Mouse (Mus musculus) hindbrain, postnatal 0 days (tissue): ENCODE data around the gene Nxph1. TPM values are rescaled to one million over a fixed set of nuclear protein-coding genes. Genes with fewer than 3 reads are reported as not detected.

Source experiments
- ATAC-seq: fragments of 200-750 bp; cut with Nextera tagmentation; 2 replicates; pipeline ENCODE4 v1.8.0; 2017; ENCODE audit warnings: mild to moderate bottlenecking, moderate TSS enrichment, moderate library complexity
- DNase-seq: peaks from one replicate; pipeline ENCODE4 v3.0.0-alpha.2; 2015; ENCODE audit warnings: low spot score
- H3K27ac ChIP-seq: fragments of 300-500 bp; sonication (generic); 2 replicates; pipeline ENCODE4 v1.5.1; 2014; ENCODE audit warnings: mild to moderate bottlenecking
- H3K27me3 ChIP-seq: fragments of 300-500 bp; sonication (generic); 2 replicates; pipeline ENCODE4 v1.6.1; 2014; ENCODE audit warnings: low read length, mixed read lengths; ENCODE audit not compliant: insufficient read depth
- H3K36me3 ChIP-seq: fragments of 300-500 bp; sonication (generic); 2 replicates; pipeline ENCODE4 v1.6.1; 2014; ENCODE audit warnings: low read length, mixed read lengths; ENCODE audit not compliant: insufficient read depth
- H3K4me1 ChIP-seq: fragments of 300-500 bp; sonication (generic); 2 replicates; pipeline ENCODE4 v1.6.1; 2014; ENCODE audit warnings: antibody characterized with exemption, low read length, mixed read lengths; ENCODE audit not compliant: insufficient read depth
- H3K4me2 ChIP-seq: fragments of 300-500 bp; sonication (generic); 2 replicates; pipeline ENCODE4 v1.6.1; 2014; ENCODE audit warnings: low read depth, mild to moderate bottlenecking, low read length, moderate library complexity, mixed read lengths
- H3K4me3 ChIP-seq: fragments of 300-500 bp; sonication (generic); 2 replicates; pipeline ENCODE4 v1.5.1; 2014; ENCODE audit warnings: low read length
- H3K9ac ChIP-seq: fragments of 300-500 bp; sonication (generic); replicated peaks from 2 replicates; pipeline ENCODE4 v1.6.1; 2014; ENCODE audit warnings: mild to moderate bottlenecking, low read length, moderate library complexity, mixed read lengths
- H3K9me3 ChIP-seq: fragments of 300-500 bp; sonication (generic); 2 replicates; pipeline ENCODE4 v1.6.1; 2016; ENCODE audit warnings: low read length, mixed read lengths
- CTCF ChIP-seq: IDR thresholded peaks from 2 replicates; pipeline ENCODE4 v1.5.1; 2016; ENCODE audit warnings: antibody characterized with exemption, control low read depth, low read depth
- whole genome bisulfite sequencing: fragments of 180-500 bp; shearing (Covaris S2); extraction: QIAGEN DNeasy Blood & Tissue Kit; methylation state at CpG from one replicate; pipeline ENCODE4 v1.1.7; 2014; 5-methylcytosine and 5-hydroxymethylcytosine counted together
- polyA plus RNA-seq: library from polyadenylated mRNA; unstranded; fragments of >200 nt; fragmentation: Nextera tagmentation; extraction: Ambion mirVana; gene quantifications from 2 replicates; pipeline ENCODE4 v1.2.1, GENCODE M21; 2015
- total RNA-seq: library from RNA; depleted of rRNA; stranded (reverse); fragments of >200 nt; gene quantifications from 2 replicates; pipeline ENCODE4 v1.2.3, GENCODE M21; 2014

Gene Nxph1
- total and polyA plus RNA-seq, 2 experiments from 2014 or later, result 68.5 to 99.9 TPM

- ATAC-seq (no peak), DNase-seq (no peak)
- WGBS, result 41% methylated on average over 2 of the region's 2 CpGs
- TF ChIP-seq CTCF, result no peak
- H3K9me3 ChIP-seq, result no peaks in the 10 kb centered on the region
- H3K4me1 ChIP-seq, result no peaks in the 10 kb centered on the region
- H3K4me3 ChIP-seq, result no peak overlapping the region
- H3K4me2 ChIP-seq, result no peak overlapping the region
- no peak overlapping the region for H3K9ac ChIP-seq
- H3K27me3 ChIP-seq, result no peaks in the 10 kb centered on the region
- H3K27ac ChIP-seq, result no peak overlapping the region
- no peaks in the 10 kb centered on the region for H3K36me3 ChIP-seq
These were observed 98.6 kb downstream of the Nxph1 start for GRCm38 (mm10) chr6:9046815-9047214.

- ATAC-seq, result no peak
- TF ChIP-seq CTCF, result no peak
- Histone ChIP-seq H3K27ac (no peak overlapping the region), H3K36me3 (no peaks in the 10 kb centered on the region), H3K4me1 (no peaks in the 10 kb centered on the region), H3K4me3 (no peak overlapping the region), H3K27me3 (no peaks in the 10 kb centered on the region), H3K4me2 (no peak overlapping the region), H3K9ac (no peak overlapping the region), H3K9me3 (no peaks in the 10 kb centered on the region)
- DNase-seq, result no peak
- WGBS, result 92% methylated on average over 4 of the region's 4 CpGs
These were observed 113.3 kb downstream of the Nxph1 start for GRCm38 (mm10) chr6:9061261-9062105.

GRCm38 (mm10) chr6:9066435-9066834 lies 118.2 kb downstream of the Nxph1 start:
- no peak for ATAC-seq
- no peak overlapping the region for H3K4me2 ChIP-seq

GRCm38 (mm10) chr6:9069913-9070312 lies 121.7 kb downstream of the Nxph1 start:
- 63% methylated on average over 7 of the region's 7 CpGs for WGBS
- no peaks in the 10 kb centered on the region for H3K27me3 ChIP-seq
- H3K4me2 ChIP-seq, result no peak overlapping the region
- no peak overlapping the region for H3K27ac ChIP-seq
- no peak for TF ChIP-seq CTCF
- ATAC-seq (no peak), DNase-seq (no peak)
- no peak overlapping the region for H3K4me3 ChIP-seq
- no peaks in the 10 kb centered on the region for H3K4me1 ChIP-seq
- H3K36me3 ChIP-seq, result no peaks in the 10 kb centered on the region
- no peaks in the 10 kb centered on the region for H3K9me3 ChIP-seq
- H3K9ac ChIP-seq, result no peak overlapping the region

More at GRCm38 (mm10) chr6:9066435-9066834, 118.2 kb downstream of the Nxph1 start:
- Histone ChIP-seq H3K36me3 (no peaks in the 10 kb centered on the region), H3K4me3 (no peak overlapping the region), H3K27me3 (no peaks in the 10 kb centered on the region), H3K4me1 (no peaks in the 10 kb centered on the region), H3K9ac (no peak overlapping the region), H3K9me3 (no peaks in the 10 kb centered on the region), H3K27ac (no peak overlapping the region)
- no peak for TF ChIP-seq CTCF
- DNase-seq, result no peak
- 63% methylated on average over 3 of the region's 3 CpGs for WGBS

DNA sequence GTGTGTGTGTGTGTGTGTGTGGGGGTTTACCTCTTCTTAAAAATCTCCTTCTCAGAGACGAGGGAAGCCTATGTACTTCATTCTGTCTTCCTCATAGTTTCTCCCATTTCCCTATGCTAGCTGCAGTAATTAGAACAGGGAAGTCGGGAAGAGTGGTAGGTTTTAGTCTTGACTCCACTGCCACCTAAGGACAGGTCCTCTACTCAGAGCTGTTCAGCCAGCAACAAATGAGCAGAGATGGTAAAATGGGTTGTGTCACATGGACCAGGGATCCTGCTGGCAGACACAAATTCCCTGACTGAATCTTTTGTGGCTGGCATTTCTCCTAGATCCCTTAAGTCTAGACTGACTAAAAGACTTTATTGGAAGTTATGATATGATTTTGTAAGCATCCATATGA lies 128.2 kb downstream of the Nxph1 start:
- H3K27me3 ChIP-seq, result no peaks in the 10 kb centered on the region
- H3K9me3 ChIP-seq, result no peaks in the 10 kb centered on the region
- no peak overlapping the region for H3K4me3 ChIP-seq
- H3K27ac ChIP-seq, result no peak overlapping the region
- peaks cover 4% of the 10 kb centered on the region; the same call in 1 of the 2 replicates for H3K4me1 ChIP-seq
- no peaks in the 10 kb centered on the region for H3K36me3 ChIP-seq
- no peak for DNase-seq
- 66% methylated on average over 2 of the region's 2 CpGs for WGBS
- no peak for ATAC-seq
- H3K9ac ChIP-seq, result no peak overlapping the region
- no peak for TF ChIP-seq CTCF
- no peak overlapping the region for H3K4me2 ChIP-seq

DNA sequence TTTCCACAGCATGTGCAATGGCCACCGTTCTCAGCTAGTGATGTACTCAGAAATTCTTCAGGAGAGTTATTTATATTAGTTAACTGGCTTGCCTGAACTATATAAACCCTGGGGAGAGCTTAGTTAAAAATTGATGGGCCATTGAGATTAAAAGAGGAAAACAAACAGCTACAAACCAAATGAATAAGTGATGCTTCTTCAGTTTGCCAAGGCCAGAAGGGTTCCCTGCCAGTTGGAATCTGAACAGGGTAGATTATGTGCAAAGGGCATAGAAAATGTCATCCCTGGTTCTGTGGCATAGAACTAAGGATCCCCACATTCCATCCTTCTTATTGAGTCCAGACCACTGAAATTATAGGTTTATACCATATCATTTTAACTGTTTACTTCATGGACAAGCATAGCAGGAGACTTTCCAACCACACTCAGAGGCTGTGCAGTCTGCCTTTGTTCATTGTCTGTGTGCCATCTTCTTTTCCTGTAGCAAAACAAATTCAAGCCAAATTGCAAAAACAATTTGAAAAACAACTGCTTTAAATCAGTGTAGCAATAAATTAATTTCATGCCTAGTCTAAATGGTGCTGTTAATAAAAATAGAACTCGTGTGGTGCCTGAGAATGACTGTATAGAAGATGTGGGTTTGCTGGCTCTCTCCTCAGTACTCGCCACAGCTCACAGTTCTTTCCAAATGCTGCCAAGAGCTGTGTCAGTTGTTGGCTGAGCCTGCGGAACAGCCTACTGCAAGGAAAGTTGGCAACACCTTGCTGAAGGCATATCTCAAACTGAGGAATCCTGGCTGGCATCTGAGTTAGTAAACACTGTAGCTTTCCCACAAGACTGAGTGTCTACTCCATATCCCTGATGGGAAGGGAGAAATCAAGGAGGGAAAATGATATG lies 129.8 kb downstream of the Nxph1 start:
- WGBS, result 39% methylated on average over 4 of the region's 4 CpGs
- no peaks in the 10 kb centered on the region for H3K36me3 ChIP-seq
- no peak overlapping the region for H3K4me2 ChIP-seq
- no peak for TF ChIP-seq CTCF
- no peak overlapping the region for H3K9ac ChIP-seq
- H3K4me3 ChIP-seq, result no peak overlapping the region
- peaks cover 4% of the 10 kb centered on the region; the same call in 1 of the 2 replicates for H3K4me1 ChIP-seq
- peak; percentile 51; the same call in 1 of the 2 replicates for ATAC-seq
- H3K27me3 ChIP-seq, result no peaks in the 10 kb centered on the region
- DNase-seq, result peak; percentile 75
- H3K9me3 ChIP-seq, result no peaks in the 10 kb centered on the region
- H3K27ac ChIP-seq, result no peak overlapping the region
